Mouse (Mus musculus): ENCODE data around the gene Sfta2.

GRCm38 (mm10) chr17:35588387-35588786 is 13.0 kb upstream of the Sfta2 start:
- TF ChIP-seq CTCF (IDR thresholded peaks at IDR 0.05; ENCODE audit: extremely low read depth, insufficient read length, insufficient replicate concordance, low read depth, low read length) (no peak), POLR2A (IDR thresholded peaks at IDR 0.05; ENCODE audit: low read depth, low read length) (no peak)

Measured in small intestine, adult 2 months (tissue).